Mouse (Mus musculus): ENCODE measurements around the gene 4931422A03Rik. TPM values are rescaled to one million over a fixed set of nuclear protein-coding genes. Genes with fewer than 3 reads are reported as not detected.

The 4931422A03Rik gene
- polyA plus RNA-seq, 1 experiment, result 0.19 TPM

DNA sequence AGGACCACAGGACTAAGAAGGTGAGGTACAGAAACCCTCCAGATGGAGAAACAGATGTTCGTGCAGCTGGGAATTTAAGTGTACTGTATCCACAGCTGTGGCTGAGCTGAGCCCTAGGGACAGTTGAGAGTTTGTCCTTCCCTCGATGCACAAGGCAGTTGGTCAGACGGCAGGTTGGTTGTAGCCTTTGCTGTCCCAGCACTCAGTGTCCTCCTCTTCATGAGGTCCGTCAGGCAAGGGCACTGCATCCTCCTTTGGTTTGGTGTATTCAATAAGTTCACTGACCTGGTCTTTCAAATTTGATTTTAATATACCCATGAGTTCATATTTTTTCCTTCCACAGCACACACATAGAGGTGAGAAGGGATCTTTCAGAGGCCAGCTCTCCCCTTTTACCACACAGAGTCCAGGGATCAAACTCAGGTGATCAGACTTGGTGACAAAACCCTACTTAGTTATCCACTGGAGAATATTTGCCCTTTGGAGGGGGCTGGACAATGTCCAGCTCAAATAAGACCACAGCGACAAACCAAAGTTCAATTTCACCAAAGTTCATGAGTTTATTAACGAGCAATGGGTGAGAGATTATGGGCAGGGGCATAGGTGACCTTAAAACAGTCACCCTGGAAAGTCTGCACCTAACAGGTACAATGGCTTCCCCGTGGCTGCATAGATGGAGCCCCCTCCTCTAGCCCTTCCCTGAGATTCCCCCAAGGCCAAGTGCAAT, 20.2 kb downstream of the 4931422A03Rik start:
- peaks cover 28% of the 10 kb centered on the region for H3K27me3 ChIP-seq (ENCODE audit: control insufficient read depth, insufficient read depth, insufficient read length)
- no peaks in the 10 kb centered on the region for H3K79me2 ChIP-seq (ENCODE audit: control insufficient read depth, insufficient read depth)
- H3K36me3 ChIP-seq (ENCODE audit: control insufficient read depth, insufficient read depth), result no peaks in the 10 kb centered on the region
- no peak overlapping the region for H3ac ChIP-seq (ENCODE audit: control insufficient read depth, insufficient read length)
- no peak overlapping the region for H3K4me3 ChIP-seq
- TF ChIP-seq POLR2AphosphoS2 (IDR thresholded peaks at IDR 0.05; ENCODE audit: insufficient read length, low read depth), result no peak
- no peak for TF ChIP-seq E2F4 (IDR thresholded peaks at IDR 0.05; ENCODE audit: insufficient read depth)
- TF ChIP-seq USF1 (IDR thresholded peaks at IDR 0.05; ENCODE audit: low read depth), result no peak
- TF ChIP-seq MYOG (IDR thresholded peaks at IDR 0.05; ENCODE audit: control insufficient read depth in 1 of 3, insufficient read depth in 1 of 3, insufficient read length in 2 of 3, low read depth in 2 of 3), result no peak
- TF ChIP-seq POLR2A (IDR thresholded peaks at IDR 0.05; ENCODE audit: insufficient read length, low read depth), result no peak
- TF ChIP-seq CEBPB (IDR thresholded peaks at IDR 0.05; ENCODE audit: insufficient read depth, poor library complexity, severe bottlenecking), result no peak
- no peak overlapping the region for H3K4me2 ChIP-seq (ENCODE audit: low read depth)

DNA sequence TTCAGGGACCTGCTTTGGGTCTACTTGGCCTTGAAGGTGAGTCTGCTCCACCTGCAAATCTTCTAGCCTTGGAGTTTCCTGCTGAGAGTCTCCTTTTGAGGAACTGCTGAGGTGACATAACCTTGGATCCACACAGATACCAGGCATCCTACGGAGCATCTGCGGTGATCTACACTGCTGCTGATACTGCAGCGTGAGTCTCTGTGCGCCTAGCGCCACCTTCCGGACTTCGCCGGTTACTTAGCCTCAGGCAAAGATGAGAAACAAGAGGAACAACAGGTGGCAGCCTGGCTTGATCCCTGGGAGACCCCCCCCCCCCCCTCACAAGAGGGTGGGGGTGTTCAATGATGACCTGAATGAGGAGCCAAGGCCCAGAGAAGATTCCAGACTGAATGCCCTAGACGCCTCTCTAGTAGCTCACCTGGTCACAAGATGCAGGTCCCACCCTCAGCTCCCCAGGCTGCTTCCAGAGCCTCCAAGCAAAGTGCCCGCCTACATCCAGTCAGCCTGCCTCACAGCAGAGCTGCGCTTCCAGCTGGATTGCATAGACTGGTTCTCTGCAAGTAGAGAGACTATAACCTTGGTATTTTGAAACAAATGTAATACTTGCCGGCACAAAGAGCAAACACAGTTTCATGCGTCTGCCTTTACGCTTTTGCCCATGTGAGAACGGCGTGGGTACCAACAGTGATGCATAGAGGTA, 25.3 kb downstream of the 4931422A03Rik start:
- Histone ChIP-seq H3ac (ENCODE audit: control insufficient read depth, insufficient read length) (no peak overlapping the region), H3K36me3 (ENCODE audit: control insufficient read depth, insufficient read depth) (no peaks in the 10 kb centered on the region), H3K4me2 (ENCODE audit: low read depth) (no peak overlapping the region), H3K4me3 (no peak overlapping the region), H3K27me3 (ENCODE audit: control insufficient read depth, insufficient read depth, insufficient read length) (peaks cover 32% of the 10 kb centered on the region), H3K79me2 (ENCODE audit: control insufficient read depth, insufficient read depth) (no peaks in the 10 kb centered on the region)
- TF ChIP-seq SRF (IDR thresholded peaks at IDR 0.05; ENCODE audit: control insufficient read depth, insufficient read length, low read depth), result no peak
- TF ChIP-seq MYOD1 (IDR thresholded peaks at IDR 0.05; ENCODE audit: control insufficient read depth in 1 of 3, insufficient read length in 2 of 3, low read depth in 2 of 3), result no peak
- no peak for TF ChIP-seq MAX (IDR thresholded peaks at IDR 0.05; ENCODE audit: low read depth)
- TF ChIP-seq REST (IDR thresholded peaks at IDR 0.05; ENCODE audit: insufficient read depth, insufficient read length), result no peak
- no peak for TF ChIP-seq E2F4 (IDR thresholded peaks at IDR 0.05; ENCODE audit: insufficient read depth)
- no peak for TF ChIP-seq TCF3 (IDR thresholded peaks at IDR 0.05; ENCODE audit: insufficient read length, low read depth)
- TF ChIP-seq MYOG (IDR thresholded peaks at IDR 0.05; ENCODE audit: control insufficient read depth in 1 of 3, insufficient read depth in 1 of 3, insufficient read length in 2 of 3, low read depth in 2 of 3), result no peak
- no peak for TF ChIP-seq CEBPB (IDR thresholded peaks at IDR 0.05; ENCODE audit: insufficient read depth, poor library complexity, severe bottlenecking)
- TF ChIP-seq POLR2AphosphoS2 (IDR thresholded peaks at IDR 0.05; ENCODE audit: insufficient read length, low read depth), result no peak

DNA sequence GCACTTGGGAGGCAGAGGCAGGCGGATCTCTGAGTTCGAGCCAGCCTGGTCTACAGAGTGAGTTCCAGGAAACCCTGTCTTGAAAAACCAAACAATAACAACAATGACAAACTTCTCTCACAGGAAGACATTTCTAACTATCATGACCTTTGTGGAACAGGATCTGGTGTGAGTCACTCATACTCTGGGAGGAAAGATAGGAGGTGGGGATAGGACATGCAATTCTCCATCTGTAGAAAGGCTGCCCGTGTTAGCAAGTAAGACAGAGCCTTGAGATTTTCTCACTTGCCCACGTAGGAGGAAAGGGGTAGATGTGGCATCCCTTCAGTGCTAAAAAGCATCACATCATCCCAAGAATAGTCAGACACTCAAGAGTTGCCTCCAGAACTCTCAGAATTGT, 26.3 kb downstream of the 4931422A03Rik start:
- H3K27me3 ChIP-seq (ENCODE audit: control insufficient read depth, insufficient read depth, insufficient read length), result peaks cover 24% of the 10 kb centered on the region
- H3K79me2 ChIP-seq (ENCODE audit: control insufficient read depth, insufficient read depth), result no peaks in the 10 kb centered on the region
- H3K4me2 ChIP-seq (ENCODE audit: low read depth), result no peak overlapping the region
- H3ac ChIP-seq (ENCODE audit: control insufficient read depth, insufficient read length), result no peak overlapping the region
- no peak for TF ChIP-seq MYOG (IDR thresholded peaks at IDR 0.05; ENCODE audit: control insufficient read depth in 1 of 3, insufficient read depth in 1 of 3, insufficient read length in 2 of 3, low read depth in 2 of 3)
- TF ChIP-seq MAX (IDR thresholded peaks at IDR 0.05; ENCODE audit: low read depth), result no peak
- no peak for TF ChIP-seq POLR2A (IDR thresholded peaks at IDR 0.05; ENCODE audit: insufficient read length, low read depth)
- no peak for TF ChIP-seq MYOD1 (IDR thresholded peaks at IDR 0.05; ENCODE audit: control insufficient read depth in 1 of 3, insufficient read length in 2 of 3, low read depth in 2 of 3)
- no peak for TF ChIP-seq TCF3 (IDR thresholded peaks at IDR 0.05; ENCODE audit: insufficient read length, low read depth)
- TF ChIP-seq REST (IDR thresholded peaks at IDR 0.05; ENCODE audit: insufficient read depth, insufficient read length), result no peak
- TF ChIP-seq E2F4 (IDR thresholded peaks at IDR 0.05; ENCODE audit: insufficient read depth), result no peak
- no peak for TF ChIP-seq POLR2AphosphoS2 (IDR thresholded peaks at IDR 0.05; ENCODE audit: insufficient read length, low read depth)
- no peak for TF ChIP-seq SRF (IDR thresholded peaks at IDR 0.05; ENCODE audit: control insufficient read depth, insufficient read length, low read depth)
- no peak for TF ChIP-seq USF1 (IDR thresholded peaks at IDR 0.05; ENCODE audit: low read depth)
- TF ChIP-seq TCF12 (IDR thresholded peaks at IDR 0.05; ENCODE audit: insufficient read depth, poor library complexity, severe bottlenecking), result no peak
- no peak for TF ChIP-seq CEBPB (IDR thresholded peaks at IDR 0.05; ENCODE audit: insufficient read depth, poor library complexity, severe bottlenecking)
- no peaks in the 10 kb centered on the region for H3K36me3 ChIP-seq (ENCODE audit: control insufficient read depth, insufficient read depth)
- H3K4me3 ChIP-seq, result no peak overlapping the region

DNA sequence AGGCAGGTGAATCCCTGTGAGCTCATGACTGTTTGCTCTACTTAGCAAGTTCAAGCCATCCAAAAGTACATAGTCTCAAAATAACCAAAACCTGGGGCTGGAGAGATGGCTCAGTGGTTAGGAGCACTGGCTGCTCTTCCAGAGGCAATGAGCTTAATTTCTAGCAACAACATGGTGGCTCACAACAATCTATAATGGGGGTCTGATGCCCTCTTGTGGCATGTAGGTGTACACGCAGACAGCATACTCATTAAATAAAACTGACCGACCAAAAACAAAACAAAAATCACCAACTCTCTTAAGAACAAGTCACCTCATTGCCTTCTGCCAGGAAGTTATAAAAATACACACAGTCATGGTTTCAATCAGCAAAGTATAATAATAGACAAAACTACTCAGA, 27.1 kb downstream of the 4931422A03Rik start:
- Histone ChIP-seq H3K79me2 (ENCODE audit: control insufficient read depth, insufficient read depth) (no peaks in the 10 kb centered on the region), H3K27me3 (ENCODE audit: control insufficient read depth, insufficient read depth, insufficient read length) (peaks cover 22% of the 10 kb centered on the region), H3K4me3 (no peak overlapping the region), H3K4me2 (ENCODE audit: low read depth) (no peak overlapping the region), H3K36me3 (ENCODE audit: control insufficient read depth, insufficient read depth) (no peaks in the 10 kb centered on the region), H3ac (ENCODE audit: control insufficient read depth, insufficient read length) (no peak overlapping the region)
- TF ChIP-seq SRF (IDR thresholded peaks at IDR 0.05; ENCODE audit: control insufficient read depth, insufficient read length, low read depth), result no peak
- TF ChIP-seq MYOD1 (IDR thresholded peaks at IDR 0.05; ENCODE audit: control insufficient read depth in 1 of 3, insufficient read length in 2 of 3, low read depth in 2 of 3), result no peak
- no peak for TF ChIP-seq POLR2A (IDR thresholded peaks at IDR 0.05; ENCODE audit: insufficient read length, low read depth)
- TF ChIP-seq MYOG (IDR thresholded peaks at IDR 0.05; ENCODE audit: control insufficient read depth in 1 of 3, insufficient read depth in 1 of 3, insufficient read length in 2 of 3, low read depth in 2 of 3), result no peak
- TF ChIP-seq MAX (IDR thresholded peaks at IDR 0.05; ENCODE audit: low read depth), result no peak
- no peak for TF ChIP-seq CEBPB (IDR thresholded peaks at IDR 0.05; ENCODE audit: insufficient read depth, poor library complexity, severe bottlenecking)
- TF ChIP-seq TCF12 (IDR thresholded peaks at IDR 0.05; ENCODE audit: insufficient read depth, poor library complexity, severe bottlenecking), result no peak
- TF ChIP-seq USF1 (IDR thresholded peaks at IDR 0.05; ENCODE audit: low read depth), result no peak
- no peak for TF ChIP-seq REST (IDR thresholded peaks at IDR 0.05; ENCODE audit: insufficient read depth, insufficient read length)
- TF ChIP-seq E2F4 (IDR thresholded peaks at IDR 0.05; ENCODE audit: insufficient read depth), result no peak
- no peak for TF ChIP-seq TCF3 (IDR thresholded peaks at IDR 0.05; ENCODE audit: insufficient read length, low read depth)
- no peak for TF ChIP-seq POLR2AphosphoS2 (IDR thresholded peaks at IDR 0.05; ENCODE audit: insufficient read length, low read depth)

All from myocyte (in vitro differentiated cells).